20 mouse cellular contexts compared by ENCODE assay signal in genomic region chr16:43419923-43420322, GRCm38 (mm10).
A peak's percentile ranks its signal among the peaks of the same experiment; 100 is the strongest.
DNase-seq lines count a peak whose midpoint lies in the region; ATAC-seq and TF ChIP-seq lines count a peak whose summit lies in the region.
"Had no signal": no experiment of that assay in that cellular context is flagged by ENCODE, and none has a peak within 500 bp of the region (broad histone marks: within the 10 kb centered on the region; RNA-seq: fewer than 3 reads in every experiment).

No protein-coding gene starts in this region.

- H3K4me3 ChIP-seq in heart, embryonic 10.5 days, result no peak overlapping the region
- no peak overlapping the region for H3K4me3 ChIP-seq in heart, postnatal 0 days (ENCODE audit: low read depth, low read length)
- H3K4me3 ChIP-seq in lung, embryonic 16.5 days (ENCODE audit: low read length), result no peak overlapping the region
- no peak overlapping the region for H3K4me3 ChIP-seq in brown adipose tissue, adult 24 weeks (ENCODE audit: insufficient read depth, low read depth, low read length)
- H3K4me3 ChIP-seq: embryonic facial prominence, embryonic 10.5 days; embryonic facial prominence, embryonic 12.5 days; forebrain, embryonic 13.5 days; forebrain, embryonic 15.5 days had no signal

- peak; percentile 46 for DNase-seq in heart, adult 11 months
- DNase-seq in heart, embryonic 10.5 days (ENCODE audit: low spot score), result no peak
- no peak for DNase-seq in heart, postnatal 0 days (ENCODE audit: low spot score)
- no peak for DNase-seq in heart, postnatal 25 days (ENCODE audit: low spot score)
- DNase-seq in lung, postnatal 14 days, result no peak
- no peak for DNase-seq in layer of hippocampus, adult 11-12 months (ENCODE audit: low spot score)
- DNase-seq: adrenal gland, adult 2 months; adrenal gland, postnatal 10 days; adrenal gland, postnatal 25 days; cerebellum, adult 11-12 months; cerebellum, adult 2 months; cerebellum, adult 9-10 months; cerebellum, postnatal 10 days; cerebellum, postnatal 25 days had no signal

- WGBS in heart, embryonic 10.5 days, result 68% methylated on average over 2 of the region's 2 CpGs
- WGBS in heart, postnatal 0 days, result 56% methylated on average over 2 of the region's 2 CpGs
- WGBS in lung, embryonic 16.5 days, result 28% methylated on average over 2 of the region's 2 CpGs

- H3K9me3 ChIP-seq in heart, embryonic 10.5 days, result no peaks in the 10 kb centered on the region
- no peaks in the 10 kb centered on the region for H3K9me3 ChIP-seq in heart, postnatal 0 days (replicated peaks; ENCODE audit: control insufficient read depth, low read length)
- H3K9me3 ChIP-seq in lung, embryonic 16.5 days (ENCODE audit: control insufficient read depth, low read length), result no peaks in the 10 kb centered on the region
- H3K9me3 ChIP-seq: embryonic facial prominence, embryonic 10.5 days; embryonic facial prominence, embryonic 12.5 days; forebrain, embryonic 13.5 days; forebrain, embryonic 15.5 days had no signal

- H3K4me1 ChIP-seq in heart, embryonic 10.5 days, result no peaks in the 10 kb centered on the region
- H3K4me1 ChIP-seq in heart, postnatal 0 days (ENCODE audit: control insufficient read depth, insufficient read depth), result no peaks in the 10 kb centered on the region
- H3K4me1 ChIP-seq in lung, embryonic 16.5 days (replicated peaks; ENCODE audit: control insufficient read depth, insufficient read depth, low read length), result no peaks in the 10 kb centered on the region
- peaks cover 8% of the 10 kb centered on the region for H3K4me1 ChIP-seq in brown adipose tissue, adult 24 weeks (ENCODE audit: control insufficient read depth, insufficient read depth, insufficient read length, low read length)
- H3K4me1 ChIP-seq: forebrain, embryonic 13.5 days; forebrain, embryonic 15.5 days had no signal

- ATAC-seq in heart, postnatal 0 days (ENCODE audit: insufficient read depth, low read depth), result no peak
- peak; percentile 52; the same call in 1 of the 2 replicates for ATAC-seq in lung, embryonic 16.5 days (ENCODE audit: low read depth)
- ATAC-seq: forebrain, embryonic 13.5 days; forebrain, embryonic 15.5 days had no signal

- no peak for TF ChIP-seq EP300 in heart, postnatal 0 days (IDR thresholded peaks at IDR 0.05; ENCODE audit: low read depth)

- no peaks in the 10 kb centered on the region for H3K36me3 ChIP-seq in heart, embryonic 10.5 days
- no peaks in the 10 kb centered on the region for H3K36me3 ChIP-seq in heart, postnatal 0 days (replicated peaks; ENCODE audit: control insufficient read depth, insufficient read depth, low read length)
- no peaks in the 10 kb centered on the region for H3K36me3 ChIP-seq in lung, embryonic 16.5 days (ENCODE audit: control insufficient read depth, insufficient read depth, low read length)
- H3K36me3 ChIP-seq: embryonic facial prominence, embryonic 10.5 days; embryonic facial prominence, embryonic 12.5 days; forebrain, embryonic 15.5 days had no signal

- no peaks in the 10 kb centered on the region for H3K27me3 ChIP-seq in heart, embryonic 10.5 days (ENCODE audit: insufficient read depth, poor library complexity, severe bottlenecking)
- no peaks in the 10 kb centered on the region for H3K27me3 ChIP-seq in heart, postnatal 0 days (ENCODE audit: control insufficient read depth, insufficient read depth, low read length)
- H3K27me3 ChIP-seq in lung, embryonic 16.5 days (ENCODE audit: control insufficient read depth, insufficient read depth, low read depth, low read length), result no peaks in the 10 kb centered on the region
- H3K27me3 ChIP-seq: embryonic facial prominence, embryonic 12.5 days; forebrain, embryonic 13.5 days; forebrain, embryonic 15.5 days had no signal

- H3K27ac ChIP-seq in heart, embryonic 10.5 days, result no peak overlapping the region
- H3K27ac ChIP-seq in heart, postnatal 0 days (ENCODE audit: low read depth), result peak overlapping the region; percentile 34; the same call in 1 of the 2 replicates
- H3K27ac ChIP-seq in lung, embryonic 16.5 days (ENCODE audit: low read length), result no peak overlapping the region
- peak overlapping the region; percentile 75; the same call in 1 of the 2 replicates for H3K27ac ChIP-seq in brown adipose tissue, adult 24 weeks (replicated peaks; ENCODE audit: low read depth, low read length)
- H3K27ac ChIP-seq: embryonic facial prominence, embryonic 10.5 days; embryonic facial prominence, embryonic 12.5 days; forebrain, embryonic 13.5 days; forebrain, embryonic 15.5 days had no signal

- H3K9ac ChIP-seq in heart, postnatal 0 days (replicated peaks; ENCODE audit: low read depth, low read length), result no peak overlapping the region
- H3K9ac ChIP-seq in lung, embryonic 16.5 days (ENCODE audit: low read length), result no peak overlapping the region
- H3K9ac ChIP-seq: embryonic facial prominence, embryonic 12.5 days; forebrain, embryonic 13.5 days; forebrain, embryonic 15.5 days had no signal

- intact Hi-C loops in heart, postnatal 25 days (cut with DNase I), result no loop called here

- TF ChIP-seq CTCF in heart, postnatal 0 days (IDR thresholded peaks at IDR 0.05; ENCODE audit: low read depth), result no peak

- H3K4me2 ChIP-seq in heart, postnatal 0 days (ENCODE audit: low read depth, low read length), result no peak overlapping the region
- no peak overlapping the region for H3K4me2 ChIP-seq in lung, embryonic 16.5 days (ENCODE audit: low read depth, low read length)
- H3K4me2 ChIP-seq: embryonic facial prominence, embryonic 12.5 days; forebrain, embryonic 13.5 days; forebrain, embryonic 15.5 days had no signal

Comparison
In these comparisons a context has a peak if more than half of its experiments do, and no peak if none do; other contexts are left out.
1. H3K27ac ChIP-seq: peak in heart, postnatal 0 days (single experiment) and brown adipose tissue, adult 24 weeks (single experiment); none in heart, embryonic 10.5 days (single experiment) and lung, embryonic 16.5 days (single experiment).